Mouse (Mus musculus) kidney, adult 2 months (tissue): Measurements from ENCODE around the gene Sirt3. TPM values are rescaled to one million over a fixed set of nuclear protein-coding genes. Genes with fewer than 3 reads are reported as not detected.

Experiments used
- DNase-seq: peaks from one replicate; pipeline ENCODE4 v3.0.0; 2021
- H3K27ac ChIP-seq: fragments of 200-500 bp; 2 replicates; pipeline ENCODE4 v1.5.1; 2012; ENCODE audit warnings: low read depth, low read length, control low read depth, inconsistent platforms; ENCODE audit not compliant: insufficient read depth
- H3K27me3 ChIP-seq: fragments of 200-500 bp; replicated peaks from 2 replicates; pipeline ENCODE4 v1.6.1; 2012; ENCODE audit warnings: mild to moderate bottlenecking, moderate library complexity, low read length, inconsistent platforms; ENCODE audit not compliant: control insufficient read depth, insufficient read depth
- H3K36me3 ChIP-seq: fragments of 200-500 bp; 2 replicates; pipeline ENCODE4 v1.6.1; 2012; ENCODE audit warnings: mild to moderate bottlenecking, moderate library complexity, low read length, inconsistent platforms; ENCODE audit not compliant: control insufficient read depth, insufficient read depth
- H3K4me1 ChIP-seq: fragments of 200-500 bp; 2 replicates; pipeline ENCODE4 v1.6.1; 2011; ENCODE audit warnings: low read length; ENCODE audit not compliant: control insufficient read depth, insufficient read depth
- H3K4me3 ChIP-seq: fragments of 200-500 bp; 2 replicates; pipeline ENCODE4 v1.5.1; 2011; ENCODE audit warnings: mild to moderate bottlenecking, low read depth, low read length, control low read depth; ENCODE audit not compliant: insufficient read depth
- CTCF ChIP-seq: fragments of 200-500 bp; conservative IDR thresholded peaks from 2 replicates; pipeline ENCODE4 v1.5.1; 2011; ENCODE audit warnings: low read depth, mild to moderate bottlenecking, control low read depth, low read length, moderate library complexity, mixed read lengths; ENCODE audit not compliant: insufficient read depth, insufficient read length
- POLR2A ChIP-seq: fragments of 200-500 bp; IDR thresholded peaks from one replicate; pipeline ENCODE4 v1.6.1; 2011; ENCODE audit warnings: low read depth, low read length, control low read depth
- WGBS: fragments of 180-500 bp; shearing (Covaris S2); methylation state at CpG from one replicate; pipeline ENCODE4 v1.1.7; 2018; 5-methylcytosine and 5-hydroxymethylcytosine counted together
- polyA plus RNA-seq: library from polyadenylated mRNA; depleted of rRNA; stranded (reverse); fragments of >200 nt; gene quantifications from 2 replicates; pipeline ENCODE4 v1.2.3, GENCODE M21; 2012

Sirt3 gene
- polyA plus RNA-seq, 1 experiment, result 155 TPM

DNA sequence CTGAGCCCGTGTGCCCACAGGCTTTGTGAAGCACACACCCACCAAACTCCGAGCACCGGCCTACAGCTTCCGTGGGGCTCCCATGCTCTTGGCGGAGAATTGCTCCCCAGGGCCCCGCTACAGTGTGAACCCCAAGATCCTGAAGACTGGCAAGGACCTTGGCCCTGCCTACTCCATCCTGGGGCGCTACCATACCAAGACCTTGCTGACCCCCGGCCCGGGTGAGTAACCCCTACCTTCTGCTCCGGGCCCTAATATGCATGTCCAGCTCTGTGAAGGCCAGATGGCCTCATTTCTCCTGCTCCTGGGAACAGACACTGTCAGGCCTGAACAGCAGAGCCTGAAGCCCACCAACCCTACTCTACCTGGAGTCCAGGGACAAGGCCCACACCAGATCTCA, 33.5 kb downstream of the Sirt3 start:
- no peak for DNase-seq
- no peak for TF ChIP-seq POLR2A
- TF ChIP-seq CTCF, result no peak
- Histone ChIP-seq H3K36me3 (no peaks in the 10 kb centered on the region), H3K4me3 (no peak overlapping the region), H3K4me1 (no peaks in the 10 kb centered on the region; the same call in 1 of the 2 replicates), H3K27me3 (no peaks in the 10 kb centered on the region), H3K27ac (no peak overlapping the region)
- 93% methylated on average over 10 of the region's 10 CpGs for WGBS

DNA sequence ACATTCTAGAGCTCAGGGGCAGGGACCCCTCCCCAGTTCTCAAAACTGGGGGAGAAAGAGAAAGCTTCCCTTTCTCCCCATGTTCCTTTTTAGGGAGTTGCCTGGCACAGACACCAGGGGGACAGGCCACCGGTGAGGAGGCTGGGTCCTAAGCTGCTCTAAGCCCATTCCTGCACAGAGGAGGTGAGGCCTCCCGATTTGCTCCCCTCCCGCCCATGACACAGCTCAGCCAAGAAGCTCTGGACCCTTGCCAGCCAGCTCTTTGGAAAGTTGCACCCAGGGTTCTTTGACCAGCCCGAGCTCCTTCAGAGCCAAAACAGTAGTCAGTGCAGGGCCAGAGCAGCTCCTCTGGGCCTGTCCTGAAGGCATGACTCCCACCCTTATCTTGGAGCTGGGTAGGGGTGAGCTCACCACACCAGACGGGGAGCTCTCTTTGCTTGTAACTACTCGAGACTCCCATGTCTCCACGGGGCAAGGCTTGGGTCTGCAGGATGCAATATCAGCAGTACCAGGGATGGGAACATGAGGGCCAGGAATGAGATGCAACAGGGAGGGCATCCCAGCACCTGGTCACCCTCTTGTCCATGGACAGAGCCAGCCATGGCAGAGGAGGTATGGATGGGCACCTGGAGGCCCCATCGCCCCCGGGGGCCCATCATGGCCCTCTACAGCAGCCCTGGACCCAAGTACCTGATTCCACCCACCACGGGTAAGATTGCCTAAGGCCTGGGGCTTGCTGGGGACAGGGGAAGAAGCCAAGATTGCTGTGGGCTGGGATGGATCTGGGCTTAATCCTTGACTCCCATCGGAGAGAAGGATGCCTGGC, 34.1 kb downstream of the Sirt3 start, which contains the start of gene Odf3:
TSS of gene Odf3 (plus strand) at position 51 of the 826 bp plus-strand sequence.
- TF ChIP-seq CTCF (no peak), POLR2A (no peak)
- Histone ChIP-seq H3K4me3 (no peak within 1 kb of the TSS), H3K4me1 (no peaks in the 10 kb centered on the region), H3K27ac (no peak within 1 kb of the TSS), H3K27me3 (no peaks in the 10 kb centered on the region), H3K36me3 (no peaks in the 10 kb centered on the region)
- peak; percentile 78 for DNase-seq
- 56% methylated on average over 11 of the region's 11 CpGs for whole genome bisulfite sequencing

- Histone ChIP-seq H3K27me3 (no peaks in the 10 kb centered on the region), H3K4me1 (no peaks in the 10 kb centered on the region), H3K36me3 (no peaks in the 10 kb centered on the region), H3K27ac (no peak overlapping the region), H3K4me3 (no peak overlapping the region)
- DNase-seq, result no peak
- TF ChIP-seq CTCF (no peak), POLR2A (no peak)
- WGBS, result 84% methylated on average over 10 of the region's 10 CpGs
Measured at GRCm38 (mm10) chr7:140846676-140847075, 35.4 kb downstream of the Sirt3 start.

DNA sequence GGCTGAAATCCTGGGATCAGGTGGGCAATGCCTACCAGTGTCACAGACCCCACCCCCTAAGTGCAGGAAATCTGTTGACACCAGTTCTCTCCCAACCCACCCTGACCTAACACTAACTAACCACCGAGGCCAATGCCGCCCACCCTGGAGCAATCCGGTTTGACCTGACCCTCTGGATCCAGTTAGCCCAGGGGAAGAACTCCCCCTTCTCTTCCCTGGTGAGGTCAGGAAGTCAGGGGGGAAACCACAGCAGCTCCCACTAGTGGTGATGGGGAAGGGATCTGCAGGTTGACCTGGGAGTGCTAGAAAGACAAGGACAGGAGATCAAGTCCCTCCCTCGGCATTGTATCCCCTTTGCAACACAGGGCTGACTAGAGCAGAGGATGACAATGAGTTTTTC, 36.4 kb downstream of the Sirt3 start:
- H3K36me3 ChIP-seq, result no peaks in the 10 kb centered on the region
- DNase-seq, result no peak
- WGBS, result 53% methylated on average over 4 of the region's 4 CpGs
- H3K4me3 ChIP-seq, result no peak overlapping the region
- no peak for TF ChIP-seq POLR2A
- 0 out of 2 replicates have a peak, but pooled peaks have one; percentile 10 for TF ChIP-seq CTCF
- H3K27ac ChIP-seq, result no peak overlapping the region
- no peaks in the 10 kb centered on the region for H3K27me3 ChIP-seq
- H3K4me1 ChIP-seq, result no peaks in the 10 kb centered on the region

GRCm38 (mm10) chr7:140844905-140845665, 37.0 kb downstream of the Sirt3 start, which contains the start of gene Scgb1c1:
Gene Scgb1c1, plus strand, starts transcription at chr7:140845547.
- DNase-seq, result peak; percentile 88
- peak; percentile 96 for TF ChIP-seq CTCF
- no peak for TF ChIP-seq POLR2A
- 29% methylated on average over 14 of the region's 14 CpGs for WGBS

DNA sequence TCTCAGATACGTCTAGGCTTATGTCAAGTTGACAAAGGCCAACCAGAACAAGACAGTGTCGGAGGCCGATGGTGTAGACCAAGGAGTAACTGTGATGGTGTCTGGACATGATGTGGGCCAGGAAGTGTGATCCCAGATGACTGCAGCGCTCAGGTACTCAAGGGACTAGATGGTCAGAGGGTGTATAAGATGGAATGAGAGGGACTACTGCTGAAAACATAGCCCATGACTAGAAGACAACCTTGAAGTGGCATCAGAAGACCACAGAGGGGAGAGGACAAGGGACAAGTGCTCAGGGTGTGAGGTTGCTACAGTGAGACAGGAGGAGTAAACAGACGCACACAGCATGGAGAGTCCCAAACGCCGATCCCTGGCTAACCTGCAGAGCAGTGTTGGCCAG, 38.3 kb downstream of the Sirt3 start:
- Histone ChIP-seq H3K27ac (no peak overlapping the region), H3K4me3 (no peak overlapping the region), H3K4me1 (no peaks in the 10 kb centered on the region), H3K36me3 (no peaks in the 10 kb centered on the region), H3K27me3 (no peaks in the 10 kb centered on the region)
- 77% methylated on average over 7 of the region's 7 CpGs for WGBS
- no peak for DNase-seq
- TF ChIP-seq POLR2A, result no peak
- no peak for TF ChIP-seq CTCF

More at GRCm38 (mm10) chr7:140844905-140845665, 37.0 kb downstream of the Sirt3 start, which contains the start of gene Scgb1c1:
- Histone ChIP-seq H3K27ac (no peak within 1 kb of the TSS), H3K4me1 (no peaks in the 10 kb centered on the region), H3K36me3 (no peaks in the 10 kb centered on the region), H3K4me3 (no peak within 1 kb of the TSS), H3K27me3 (no peaks in the 10 kb centered on the region)
